Mouse (Mus musculus) adipocyte (in vitro differentiated cells): ENCODE results near the gene Phldb2.
A peak's percentile ranks its signal among the peaks of the same experiment; 100 is the strongest.

Experiments
- DNase-seq: peaks from one replicate; pipeline ENCODE4 v3.0.0-alpha.2; 2016; ENCODE audit warnings: low spot score

Phldb2 gene

DNA sequence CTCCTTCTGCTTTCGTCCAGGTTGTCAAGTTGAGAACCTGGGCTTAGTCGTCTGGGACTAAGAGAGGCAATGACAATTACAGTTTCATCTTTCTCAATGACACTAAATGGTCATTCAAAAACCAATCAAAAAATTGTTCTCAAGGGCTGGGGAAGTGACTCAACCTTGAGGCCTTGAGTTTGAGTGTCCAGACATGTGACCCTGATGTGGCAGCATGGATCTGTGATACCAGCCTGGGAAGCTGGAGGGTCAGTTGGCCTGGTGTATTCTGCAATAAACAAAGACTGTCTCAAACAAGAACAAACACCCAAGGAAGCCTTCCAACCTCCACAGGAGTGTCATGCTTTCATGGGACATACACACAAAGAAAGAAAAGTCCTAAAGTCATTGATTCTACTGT, 160.6 kb downstream of the Phldb2 start:
- DNase-seq, result no peak

DNA sequence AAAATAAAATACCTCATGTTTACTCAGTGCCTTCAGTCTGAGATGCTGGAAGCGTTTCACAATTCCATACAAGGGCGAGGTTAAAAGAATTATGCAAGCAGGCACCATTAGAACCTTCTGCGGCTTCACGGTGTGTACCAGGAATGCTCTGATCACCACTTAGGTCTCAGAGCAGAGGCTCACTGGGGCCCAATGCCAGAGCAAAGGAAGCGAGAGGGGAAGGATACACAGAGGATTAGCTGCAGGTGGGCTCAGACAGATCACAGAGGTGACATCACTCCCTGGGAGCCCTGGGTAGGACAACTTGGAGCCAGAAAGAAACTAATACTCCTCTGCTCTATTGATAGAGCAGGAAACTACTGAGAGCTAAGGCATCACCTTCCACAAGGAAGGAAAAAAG, 162.1 kb downstream of the Phldb2 start:
- DNase-seq, result no peak

DNA sequence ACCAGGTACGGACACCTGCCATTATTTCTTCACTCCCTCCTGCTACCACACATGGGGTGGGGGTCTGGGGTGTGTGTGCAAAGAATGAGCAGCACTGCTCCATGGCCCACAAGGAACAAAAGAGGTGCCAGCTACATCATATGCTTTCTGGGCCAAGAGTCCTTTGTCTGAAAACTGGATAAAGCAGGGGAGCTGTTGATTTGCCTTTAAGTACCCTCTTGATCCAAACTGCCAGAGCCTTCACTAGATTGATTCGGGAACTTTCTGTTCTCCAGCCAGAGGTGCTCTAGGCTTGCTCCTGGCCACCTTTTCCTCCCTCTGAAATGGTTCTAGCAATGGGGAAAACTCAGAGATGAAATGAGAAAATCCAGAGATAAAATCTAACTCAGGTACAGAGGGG, 164.1 kb downstream of the Phldb2 start:
- DNase-seq, result no peak

DNA sequence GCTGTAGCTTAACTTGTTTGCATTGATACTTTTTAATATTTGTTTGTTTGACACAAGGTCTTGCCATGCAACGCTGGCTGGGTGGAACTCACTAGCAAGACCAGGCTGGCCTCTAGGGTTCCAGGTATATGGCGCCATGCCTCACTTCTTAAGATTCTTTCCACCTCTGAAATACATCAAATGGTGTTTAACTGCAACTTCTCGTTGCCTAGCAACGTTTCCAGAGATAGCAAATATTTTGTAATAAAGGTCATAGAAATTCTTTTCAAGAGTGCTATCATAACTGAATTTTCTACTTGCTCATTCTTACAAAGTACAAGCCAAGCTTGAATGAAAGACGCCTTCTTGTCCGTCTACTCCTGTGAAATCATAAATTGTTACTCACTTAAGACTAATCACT, 165.7 kb downstream of the Phldb2 start:
- no peak for DNase-seq

DNA sequence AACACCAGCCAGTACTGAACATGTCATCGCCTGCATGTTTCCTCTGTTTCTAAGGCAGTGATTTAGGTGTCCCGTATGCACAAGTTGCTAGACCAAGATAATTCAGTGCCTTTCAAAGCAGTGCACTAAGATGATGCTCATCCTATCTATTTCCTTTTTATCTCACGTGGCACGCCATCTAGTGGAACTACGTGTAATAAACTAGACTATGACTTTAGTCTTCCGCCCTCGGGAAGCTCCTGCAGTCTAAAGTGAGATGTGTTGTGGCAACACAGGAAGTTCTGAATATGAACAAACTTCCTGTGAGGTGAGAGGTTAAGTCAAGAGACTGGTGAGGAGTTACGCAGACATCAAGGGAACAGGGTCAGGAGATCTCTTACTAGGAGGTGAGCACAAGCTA, 166.8 kb downstream of the Phldb2 start:
- no peak for DNase-seq

DNA sequence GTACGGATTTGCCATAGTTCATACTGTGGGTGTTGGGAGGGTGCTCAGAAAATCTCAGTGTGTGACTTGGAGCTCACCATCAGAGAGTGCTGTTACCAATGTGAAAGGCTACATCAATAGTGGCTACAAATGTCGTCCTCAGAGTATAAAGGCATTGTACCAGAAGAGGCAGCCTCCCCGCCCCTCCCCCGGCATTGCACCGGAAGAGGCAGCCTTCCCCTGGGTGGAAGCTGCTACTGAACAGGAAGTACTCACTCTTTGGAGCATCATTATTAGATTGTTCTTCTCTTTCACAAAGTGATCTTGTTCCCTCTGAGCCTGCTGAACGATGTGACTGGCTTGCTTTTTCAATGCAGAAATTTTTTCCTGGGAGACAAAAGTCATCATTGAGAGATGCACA, 173.4 kb downstream of the Phldb2 start:
- DNase-seq, result no peak

DNA sequence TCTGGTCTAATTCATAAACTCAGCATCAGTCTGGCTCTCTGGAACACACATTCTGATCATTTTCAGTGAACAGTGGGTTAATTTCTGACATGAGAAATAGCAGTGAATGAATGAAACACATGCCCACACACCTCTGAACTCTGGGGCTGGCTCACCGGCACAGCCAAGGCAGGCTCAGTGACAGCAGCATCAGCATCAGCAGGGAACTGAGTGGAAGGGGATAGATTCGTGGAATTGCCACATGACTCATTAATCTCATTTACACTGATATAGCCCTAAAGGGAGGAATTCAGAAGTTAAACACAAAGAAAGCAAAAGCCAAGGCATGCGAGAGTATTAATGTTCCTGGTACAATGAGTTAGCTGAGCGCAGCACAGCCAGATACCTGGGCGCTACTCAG, 178.6 kb downstream of the Phldb2 start:
- DNase-seq, result no peak

DNA sequence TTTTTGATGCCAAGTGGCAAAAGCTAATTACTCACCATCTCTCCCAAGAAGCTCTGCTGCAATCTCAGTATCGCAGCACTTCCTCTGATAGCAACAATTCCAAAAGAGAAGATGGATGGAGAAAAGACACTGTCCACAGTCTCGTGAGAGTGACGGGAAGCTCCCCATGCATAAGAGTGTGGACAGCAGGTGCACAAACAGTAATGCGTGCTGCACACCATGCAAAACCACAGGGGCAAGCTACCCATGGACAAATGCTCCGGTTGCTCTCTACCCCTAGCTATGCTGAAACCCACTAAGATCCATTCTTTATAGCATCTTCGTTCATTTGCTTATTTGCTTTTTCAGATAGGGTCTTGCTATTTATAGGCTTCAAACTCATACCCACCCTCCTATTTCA, 182.5 kb downstream of the Phldb2 start:
- DNase-seq, result no peak

DNA sequence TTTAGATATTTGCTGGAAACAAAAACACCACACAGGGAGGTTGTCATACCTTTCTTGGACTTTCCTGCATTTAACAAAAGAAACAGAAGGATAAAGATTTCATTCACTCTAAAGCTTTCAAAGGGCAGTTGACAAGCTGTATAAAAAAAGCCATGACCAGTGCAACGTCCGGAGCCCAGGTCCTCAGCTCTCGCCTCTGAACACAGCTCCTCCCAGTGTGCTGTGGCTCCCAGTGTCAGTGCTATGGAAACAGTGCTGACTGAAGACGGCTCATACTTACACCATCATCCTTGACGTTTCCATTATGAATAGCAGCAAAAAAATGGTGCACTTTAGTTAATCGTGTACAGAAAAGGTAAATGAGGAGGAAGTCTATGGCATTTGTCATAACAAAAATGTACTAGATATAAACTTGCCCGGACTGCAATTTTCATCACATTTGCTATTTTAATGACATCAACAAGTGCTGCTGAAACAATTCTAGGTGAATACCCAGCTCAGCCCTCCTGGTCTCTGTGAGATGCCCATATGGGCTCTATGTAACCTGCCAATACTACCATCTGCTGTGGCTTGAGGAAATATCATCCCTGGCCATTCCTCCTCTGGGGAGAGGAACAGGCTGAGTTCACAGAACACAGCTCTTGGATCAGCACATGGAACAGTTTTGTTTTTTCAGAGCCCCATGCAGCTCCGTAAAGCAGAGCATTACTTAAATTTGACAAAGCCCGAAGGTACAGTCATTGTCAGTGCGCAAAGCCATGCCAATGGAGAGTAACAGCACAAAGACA, 185.4 kb downstream of the Phldb2 start:
- DNase-seq, result no peak

DNA sequence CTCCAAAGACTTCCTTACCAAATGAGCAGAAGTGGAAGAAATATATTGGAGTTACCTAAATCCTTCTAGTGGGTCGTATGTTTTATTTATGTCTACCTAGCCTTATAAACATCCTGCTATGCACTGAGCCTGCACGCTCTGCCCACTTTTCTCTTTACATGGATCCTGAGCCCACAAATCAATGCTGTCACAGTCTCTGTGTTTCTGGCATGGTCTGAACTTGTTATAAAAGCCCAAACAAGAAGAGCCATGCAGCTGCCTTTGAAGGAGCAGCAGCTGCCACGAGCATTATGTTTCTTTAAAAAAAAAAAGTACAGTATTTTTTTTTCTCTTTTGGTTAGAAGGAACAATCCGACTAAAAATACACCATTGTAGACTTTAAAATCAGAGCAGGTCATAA, 186.0 kb downstream of the Phldb2 start:
- no peak for DNase-seq

DNA sequence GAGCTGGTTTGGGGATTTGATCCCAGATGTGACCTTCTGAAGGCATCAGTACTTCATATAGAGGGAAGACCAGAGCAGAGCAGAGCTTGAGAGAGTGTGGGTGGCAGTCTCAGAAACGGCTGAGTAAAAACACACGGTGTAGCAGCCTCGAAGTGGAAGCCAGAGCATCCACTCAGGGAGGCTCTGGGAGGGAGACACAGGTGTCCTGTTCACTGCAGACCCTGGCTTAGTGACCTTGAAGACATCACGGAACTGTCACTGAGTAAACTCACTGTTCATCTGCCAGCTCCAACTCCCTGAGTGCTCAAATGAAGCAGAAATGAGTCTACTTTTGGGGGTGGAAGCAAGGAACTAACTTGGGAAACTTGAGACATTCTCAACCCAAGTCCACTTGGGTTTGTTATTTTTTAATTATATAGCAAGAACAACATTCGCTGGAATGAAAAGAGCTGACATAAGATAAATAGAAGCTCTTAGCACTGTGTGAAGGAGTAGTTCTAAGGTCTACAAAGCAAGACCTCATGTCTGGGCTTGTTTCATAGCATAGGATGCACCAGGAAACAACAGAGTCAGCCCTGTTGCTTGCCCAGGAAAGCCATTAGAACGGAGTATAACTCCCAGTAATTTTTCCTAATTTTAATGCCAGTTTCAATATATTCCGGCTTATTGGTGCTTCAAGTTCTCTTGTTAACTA, 187.4 kb downstream of the Phldb2 start:
- no peak for DNase-seq

DNA sequence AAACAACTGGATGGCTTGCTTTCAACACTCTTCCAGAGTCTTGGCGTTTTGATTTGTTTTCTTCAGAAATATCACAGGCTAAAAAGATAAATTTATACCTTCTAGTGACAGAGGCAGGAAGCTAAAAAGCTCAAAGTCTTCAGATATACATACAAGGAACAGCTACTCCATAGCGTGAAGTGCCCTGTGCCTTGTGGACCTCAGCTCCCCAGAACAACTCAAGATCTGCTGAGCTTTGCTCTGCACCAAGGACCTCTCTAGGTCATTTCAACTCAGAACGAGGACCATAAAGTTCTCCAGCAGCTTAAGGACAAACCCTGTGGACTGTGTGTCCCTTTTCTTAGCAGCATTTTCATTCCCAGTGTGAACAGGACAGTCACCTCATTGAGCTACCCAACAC, 188.3 kb downstream of the Phldb2 start:
- DNase-seq, result no peak

DNA sequence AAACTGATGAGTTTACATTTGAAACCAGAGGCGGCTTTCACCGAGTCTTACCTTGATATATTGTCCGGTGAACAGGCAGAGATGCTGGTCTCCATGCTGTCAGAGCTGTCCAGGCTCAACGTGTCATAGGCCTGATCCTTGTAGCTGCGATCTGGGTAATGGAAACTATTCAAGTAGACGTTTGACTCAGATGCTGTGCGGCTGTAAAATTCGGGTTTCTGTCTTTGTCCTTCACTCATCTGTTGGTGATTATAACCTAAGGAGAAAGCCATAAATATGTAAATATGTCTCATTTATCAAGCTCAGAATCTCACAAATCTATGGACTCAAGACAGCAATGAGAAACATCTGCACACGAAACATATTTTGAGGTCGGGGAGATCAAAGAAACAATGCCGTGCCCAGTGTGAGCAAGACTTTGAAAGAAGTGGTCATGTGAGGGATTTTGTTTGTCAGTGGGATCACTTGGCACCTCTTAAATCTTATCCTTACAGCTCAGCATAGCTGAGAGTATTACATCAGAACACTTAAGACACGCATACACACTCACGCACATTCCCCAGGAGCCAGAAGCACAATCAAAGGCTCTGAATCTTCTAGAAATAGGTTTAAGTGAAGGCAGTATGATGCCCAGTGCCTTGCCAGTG, 190.4 kb downstream of the Phldb2 start:
- no peak for DNase-seq

DNA sequence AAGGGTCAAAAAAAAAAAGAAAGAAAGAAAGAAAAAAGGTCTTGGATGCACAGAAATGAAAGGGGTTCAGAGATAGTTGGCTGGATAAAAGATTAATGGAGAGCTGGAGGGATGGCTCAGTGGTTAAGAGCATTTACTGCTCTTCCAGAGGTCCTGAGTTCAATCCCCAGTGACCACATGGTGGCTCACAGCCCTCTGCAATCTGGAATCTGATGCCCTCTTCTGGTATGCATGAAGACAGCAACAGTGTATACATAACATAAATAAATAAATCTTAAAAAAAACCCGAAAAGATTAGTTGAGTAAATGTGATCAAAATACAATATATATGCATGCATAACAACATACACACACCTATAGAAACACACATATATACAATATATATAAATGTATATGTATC, 192.0 kb downstream of the Phldb2 start:
- no peak for DNase-seq

DNA sequence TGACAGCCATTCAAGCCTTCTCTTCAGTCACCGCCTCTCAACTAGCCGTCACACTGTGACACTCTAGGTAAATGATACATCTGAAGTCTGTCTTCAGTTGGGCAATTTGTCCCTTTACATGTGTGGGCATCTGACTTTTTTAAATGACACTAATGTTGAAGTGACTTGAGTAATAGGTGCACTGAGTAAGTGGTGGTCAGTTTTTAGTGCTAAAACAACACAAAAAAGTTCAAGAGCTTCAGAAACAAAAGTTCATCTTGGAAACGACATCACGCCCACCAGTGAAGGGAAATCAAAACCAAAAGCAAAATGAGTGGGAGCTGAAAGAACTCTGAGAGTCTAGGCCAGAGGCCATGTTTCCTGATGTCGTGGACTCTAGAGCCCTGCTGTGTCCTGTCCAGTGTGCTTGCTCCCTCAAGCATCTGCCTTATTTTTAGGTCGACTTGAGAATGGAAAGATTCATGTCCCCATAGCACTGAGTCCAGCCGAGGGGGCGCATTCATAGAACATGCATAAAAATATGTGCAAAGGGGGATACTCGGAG, 194.6 kb downstream of the Phldb2 start:
- peak; percentile 51 for DNase-seq

DNA sequence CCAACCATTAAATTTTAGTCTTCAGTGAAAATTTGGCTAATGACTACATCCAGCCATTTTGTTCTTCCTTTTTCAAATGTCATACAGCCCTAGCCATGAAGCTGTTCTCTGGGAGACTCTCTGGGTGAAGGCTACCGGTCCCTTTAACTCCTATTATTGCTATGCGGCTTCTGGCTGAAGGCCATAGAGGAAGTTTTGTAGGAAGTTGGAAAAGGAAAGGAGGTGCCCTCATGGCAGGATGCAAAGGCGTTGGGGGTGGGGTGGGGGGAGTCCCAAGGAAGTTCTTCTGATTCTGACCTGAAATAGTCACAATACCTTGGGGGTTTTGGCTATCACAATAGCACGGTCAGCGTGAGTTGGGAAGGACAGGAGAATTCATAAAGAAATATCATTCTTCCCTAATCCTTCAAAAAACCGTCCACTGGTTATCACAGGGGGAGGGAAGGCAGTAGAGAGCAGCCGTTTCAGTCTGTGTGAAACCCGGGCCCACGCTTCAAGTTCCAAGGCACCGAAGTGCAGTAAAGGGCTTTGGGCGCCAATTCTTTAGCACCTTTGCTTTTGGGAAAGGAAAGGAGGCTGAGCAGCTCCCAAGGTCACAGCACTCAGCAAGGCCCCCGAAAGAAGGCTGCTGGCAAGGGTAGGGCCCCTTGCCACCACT, 195.8 kb downstream of the Phldb2 start:
- no peak for DNase-seq

DNA sequence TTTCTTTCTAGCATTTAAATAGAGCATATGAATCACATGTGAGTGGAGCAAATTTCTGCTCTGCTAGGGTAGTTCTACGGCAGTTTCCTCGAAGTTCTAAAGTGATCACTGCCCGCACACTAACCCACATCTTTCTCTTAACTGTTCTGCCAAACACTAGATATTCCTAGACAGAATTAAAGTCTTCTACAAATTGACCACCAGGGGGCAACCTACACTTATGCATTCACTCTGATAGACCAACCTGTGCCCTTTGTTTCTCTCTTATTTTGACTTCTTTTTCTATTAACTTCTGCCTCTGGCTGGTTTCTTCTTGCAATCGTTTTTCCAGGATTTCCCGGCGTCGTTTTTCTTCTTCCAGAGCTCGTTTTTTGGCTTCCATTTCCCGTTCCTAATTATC, 196.5 kb downstream of the Phldb2 start:
- peak; percentile 89 for DNase-seq

DNA sequence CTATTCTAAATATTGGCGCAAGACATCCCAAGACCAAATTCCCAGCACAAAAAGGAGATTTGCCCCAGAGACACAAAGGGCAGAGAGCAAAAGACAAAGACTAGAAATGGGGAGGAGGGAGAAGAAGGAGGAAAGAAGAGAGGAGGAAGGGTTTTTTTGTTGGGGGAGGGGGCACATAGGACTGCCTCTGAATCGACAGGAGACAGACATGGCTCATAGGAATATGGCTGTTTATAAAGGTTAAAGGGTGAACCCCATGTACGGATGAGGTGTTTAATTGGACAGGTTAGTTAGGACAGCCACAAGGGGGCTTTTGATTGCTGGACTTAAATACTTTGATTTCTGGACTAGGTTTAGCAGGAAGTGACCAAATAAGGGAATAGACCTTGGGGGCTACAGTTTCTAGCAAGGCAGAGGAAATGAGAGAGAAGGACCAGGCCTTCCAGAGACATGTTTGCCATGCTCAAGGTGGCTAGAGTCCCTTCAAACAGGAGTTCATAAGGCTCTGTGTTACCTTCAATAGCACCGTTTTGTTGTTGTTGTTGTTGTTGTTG, 209.7 kb downstream of the Phldb2 start:
- DNase-seq, result no peak

DNA sequence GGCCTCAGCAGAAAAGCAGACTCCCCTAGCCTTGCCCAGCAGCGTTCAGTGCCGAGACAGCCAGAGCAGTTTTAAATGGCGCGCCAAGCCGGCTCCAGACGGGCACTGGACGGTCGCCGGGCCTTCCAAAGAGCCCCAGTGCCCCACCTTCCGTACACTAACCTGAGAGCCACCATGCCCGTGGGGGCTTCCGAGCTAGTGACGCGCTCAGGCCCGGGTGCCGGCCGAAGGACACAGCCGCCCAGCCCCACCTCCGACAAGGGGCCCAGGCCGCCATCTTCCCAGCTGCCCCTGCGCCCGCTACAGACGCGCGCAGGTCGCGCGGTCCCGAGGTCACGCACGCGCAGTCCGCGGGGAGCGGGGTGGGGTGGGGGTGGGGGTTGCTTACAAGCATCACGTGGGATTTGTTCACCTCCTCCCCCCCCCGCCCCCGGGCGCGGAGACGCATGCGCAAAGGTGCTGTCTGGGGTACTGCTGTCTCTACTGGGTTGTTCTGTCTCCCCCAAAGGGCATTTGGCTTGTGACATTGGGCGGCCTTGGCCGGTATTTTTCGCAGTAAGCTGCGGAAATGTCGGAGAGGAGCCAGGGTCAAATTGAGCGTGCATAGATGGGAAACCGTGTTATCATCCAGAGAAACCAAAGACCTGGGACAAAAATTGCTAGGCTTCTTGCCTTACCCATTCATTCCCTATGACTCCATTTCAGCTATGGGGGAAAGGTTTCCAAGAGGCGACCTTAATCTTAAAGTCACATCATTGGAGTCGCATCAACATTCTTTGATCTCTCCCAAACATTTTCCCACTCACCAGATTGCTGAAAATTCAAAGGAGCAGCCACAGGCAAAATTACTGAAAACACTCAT, 210.6 kb downstream of the Phldb2 start, which contains the start of gene Abhd10:
Gene Abhd10, minus strand, starts transcription at position 341 of the 862 bp plus-strand sequence.
- peak; percentile 95 for DNase-seq

DNA sequence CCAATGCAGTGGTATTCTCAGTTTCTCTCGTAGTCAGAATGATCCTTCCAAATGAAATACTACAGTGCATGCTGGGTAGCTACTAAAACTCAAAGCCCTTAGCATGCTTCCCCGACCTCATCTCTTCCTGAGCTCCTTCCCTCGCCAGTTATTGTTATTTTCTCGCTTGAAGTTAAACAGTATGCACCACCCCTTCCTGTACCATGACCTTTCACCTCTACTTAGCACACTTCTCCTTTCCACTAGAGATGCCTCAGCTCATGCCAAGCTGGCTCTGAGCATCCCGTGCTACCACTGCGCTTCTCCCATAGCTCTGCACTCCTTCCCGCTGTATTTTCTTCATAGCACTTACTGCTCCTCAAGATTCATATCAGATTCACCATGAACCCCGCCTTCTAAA, 215.5 kb downstream of the Phldb2 start:
- DNase-seq, result no peak

DNA sequence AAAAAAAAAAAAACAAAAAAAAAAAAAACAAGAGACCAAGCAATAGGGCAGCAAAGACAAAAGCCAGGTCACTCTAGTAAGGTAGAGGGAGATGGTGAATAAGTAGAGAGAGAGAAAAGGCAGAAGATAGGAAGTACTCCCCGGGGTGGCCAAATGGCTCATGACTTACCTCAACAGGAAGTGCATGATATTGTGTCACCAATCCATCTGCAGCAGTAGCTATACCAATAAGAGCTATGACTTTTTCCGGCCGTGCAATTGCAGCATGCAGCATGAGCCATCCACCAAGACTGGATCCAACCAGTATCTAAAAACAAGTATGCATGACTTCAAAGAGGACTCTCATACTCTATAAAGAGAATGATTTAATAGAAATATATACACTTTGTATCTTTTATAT, 216.7 kb downstream of the Phldb2 start:
- no peak for DNase-seq
